Mouse (Mus musculus) C2C12 (cell line): ENCODE results near the gene Evpl. TPM values are rescaled to one million over a fixed set of nuclear protein-coding genes. Genes with fewer than 3 reads are reported as not detected.
"Not testable (repeated sequence)": the region's sequence is repeated elsewhere in the genome, so short reads cannot be mapped to it uniquely, and the experiment has no call there.

Source experiments
- H3K27me3 ChIP-seq: one replicate; pipeline ENCODE4 v1.6.1; 2011; ENCODE audit not compliant: control insufficient read depth, insufficient read depth, insufficient read length
- H3K36me3 ChIP-seq: one replicate; pipeline ENCODE4 v1.6.1; 2011; ENCODE audit not compliant: control insufficient read depth, insufficient read depth
- H3K4me3 ChIP-seq: one replicate; pipeline ENCODE4 v1.5.1; 2011; ENCODE audit warnings: mild to moderate bottlenecking, control low read depth; ENCODE audit not compliant: poor library complexity, insufficient read depth, severe bottlenecking
- H3K79me2 ChIP-seq: one replicate; pipeline ENCODE4 v1.6.1; 2011; ENCODE audit not compliant: control insufficient read depth, insufficient read depth
- H3K79me3 ChIP-seq: one replicate; pipeline ENCODE4 v1.6.1; 2011; ENCODE audit warnings: low read depth, control low read depth
- H3ac ChIP-seq: one replicate; pipeline ENCODE3; 2011; ENCODE audit warnings: low read depth; ENCODE audit not compliant: control insufficient read depth, insufficient read length
- CEBPB ChIP-seq: IDR thresholded peaks from one replicate; pipeline ENCODE4 v1.6.1; 2011; ENCODE audit warnings: low read depth, mild to moderate bottlenecking, control low read depth, moderate library complexity
- CTCF ChIP-seq: IDR thresholded peaks from one replicate; pipeline ENCODE4 v1.5.1; 2011; ENCODE audit not compliant: control insufficient read depth, insufficient read depth, insufficient read length
- FOSL1 ChIP-seq: IDR thresholded peaks from one replicate; pipeline ENCODE4 v1.8.0; 2011; ENCODE audit warnings: mild to moderate bottlenecking, low read length; ENCODE audit not compliant: poor library complexity, insufficient read depth, severe bottlenecking
- MAX ChIP-seq: IDR thresholded peaks from one replicate; pipeline ENCODE4 v1.6.1; 2011; ENCODE audit warnings: mild to moderate bottlenecking, control low read depth
- MYOD1 ChIP-seq: IDR thresholded peaks from one replicate; pipeline ENCODE4 v1.6.1; 2011; ENCODE audit warnings: low read depth; ENCODE audit not compliant: control insufficient read depth, insufficient read length
- MYOG ChIP-seq: IDR thresholded peaks from one replicate; pipeline ENCODE4 v1.6.1; 2011; ENCODE audit not compliant: control insufficient read depth, insufficient read length; ENCODE audit errors: extremely low read depth
- USF1 ChIP-seq: IDR thresholded peaks from one replicate; pipeline ENCODE4 v1.6.1; 2011; ENCODE audit warnings: low read depth, mild to moderate bottlenecking, control low read depth, moderate library complexity
- polyA plus RNA-seq: library from polyadenylated mRNA; unstranded; fragments of >200 nt; fragmentation: generic; extraction: Trizol; gene quantifications from one replicate; pipeline ENCODE4 v1.2.1, GENCODE M21; 2012; ENCODE audit warnings: missing spikeins

Evpl gene
- polyA plus RNA-seq, 1 experiment: 0.13 TPM

- TF ChIP-seq MYOG (no peak), FOSL1 (no peak), CEBPB (no peak), CTCF (no peak)
- H3K27me3 ChIP-seq: peaks cover 16% of the 10 kb centered on the region
- no peak overlapping the region for H3K4me3 ChIP-seq
- no peaks in the 10 kb centered on the region for H3K36me3 ChIP-seq
- H3K79me2 ChIP-seq: no peaks in the 10 kb centered on the region
- no peaks in the 10 kb centered on the region for H3K79me3 ChIP-seq
- no peak overlapping the region for H3ac ChIP-seq
These were observed 43.8 kb upstream of the Evpl start for GRCm38 (mm10) chr11:116281671-116282070.

- TF ChIP-seq CEBPB (no peak), MAX (no peak), FOSL1 (no peak), USF1 (no peak), CTCF (no peak), MYOD1 (no peak), MYOG (no peak)
- Histone ChIP-seq H3K79me3 (no peaks in the 10 kb centered on the region), H3ac (no peak within 1 kb of the TSS), H3K4me3 (no peak within 1 kb of the TSS), H3K79me2 (no peaks in the 10 kb centered on the region), H3K27me3 (peaks cover 16% of the 10 kb centered on the region), H3K36me3 (no peaks in the 10 kb centered on the region)
These were observed 43.1 kb upstream of the Evpl start, which contains the start of gene Galr2 for GRCm38 (mm10) chr11:116280751-116281663. Galr2 (plus strand) TSS chr11:116280939.

GRCm38 (mm10) chr11:116277184-116277583 is 39.3 kb upstream of the Evpl start:
- not testable (repeated sequence) for H3ac ChIP-seq, H3K36me3 ChIP-seq, H3K27me3 ChIP-seq, H3K4me3 ChIP-seq
- Histone ChIP-seq H3K79me3 (peaks cover 16% of the 10 kb centered on the region), H3K79me2 (peaks cover 31% of the 10 kb centered on the region)

GRCm38 (mm10) chr11:116274045-116274666 is 36.3 kb upstream of the Evpl start, which contains the start of gene Srp68:
Srp68 (minus strand) TSS chr11:116274217.
- TF ChIP-seq MAX (peak; percentile 59), USF1 (peak; percentile 84), CEBPB (no peak)
- Histone ChIP-seq H3K79me2 (peaks cover 61% of the 10 kb centered on the region), H3ac (peak within 1 kb of the TSS; percentile 86), H3K27me3 (no peaks in the 10 kb centered on the region), H3K79me3 (peaks cover 42% of the 10 kb centered on the region), H3K36me3 (peaks cover 27% of the 10 kb centered on the region), H3K4me3 (peak within 1 kb of the TSS; percentile 82)

GRCm38 (mm10) chr11:116273469-116274044 is 35.7 kb upstream of the Evpl start:
- Histone ChIP-seq H3K79me3 (peaks cover 44% of the 10 kb centered on the region), H3K4me3 (peak overlapping the region; percentile 82), H3K36me3 (peaks cover 33% of the 10 kb centered on the region), H3ac (peak overlapping the region; percentile 86), H3K79me2 (peaks cover 67% of the 10 kb centered on the region), H3K27me3 (no peaks in the 10 kb centered on the region)
- TF ChIP-seq MAX (no peak), CEBPB (no peak), CTCF (no peak), MYOG (no peak), MYOD1 (no peak), USF1 (no peak), FOSL1 (no peak)
